Mouse (Mus musculus) hindbrain, embryonic 16.5 days (tissue): ENCODE data around the gene Ascc2. TPM values are rescaled to one million over a fixed set of nuclear protein-coding genes. Genes with fewer than 3 reads are reported as not detected.

Experiments used
- ATAC-seq: fragments of 200-750 bp; cut with Nextera tagmentation; 2 replicates; pipeline ENCODE4 v1.8.0; 2017; ENCODE audit warnings: moderate TSS enrichment, moderate library complexity
- H3K27ac ChIP-seq: fragments of 300-500 bp; sonication (generic); 2 replicates; pipeline ENCODE4 v1.5.1; 2014; ENCODE audit warnings: low read depth, mild to moderate bottlenecking, control low read depth, low read length, moderate library complexity
- H3K27me3 ChIP-seq: fragments of 300-500 bp; sonication (generic); replicated peaks from 2 replicates; pipeline ENCODE4 v1.6.1; 2014; ENCODE audit warnings: low read length; ENCODE audit not compliant: control insufficient read depth, insufficient read depth
- H3K36me3 ChIP-seq: fragments of 300-500 bp; sonication (generic); 2 replicates; pipeline ENCODE4 v1.6.1; 2014; ENCODE audit warnings: mild to moderate bottlenecking, low read length, moderate library complexity, mixed read lengths; ENCODE audit not compliant: control insufficient read depth, insufficient read depth
- H3K4me1 ChIP-seq: fragments of 300-500 bp; sonication (generic); 2 replicates; pipeline ENCODE4 v1.6.1; 2014; ENCODE audit warnings: low read depth, low read length; ENCODE audit not compliant: control insufficient read depth, insufficient read depth
- H3K4me2 ChIP-seq: fragments of 300-500 bp; sonication (generic); 2 replicates; pipeline ENCODE4 v1.6.1; 2014; ENCODE audit warnings: mild to moderate bottlenecking, low read length, control low read depth, moderate library complexity
- H3K4me3 ChIP-seq: fragments of 300-500 bp; sonication (generic); 2 replicates; pipeline ENCODE4 v1.5.1; 2014; ENCODE audit warnings: mild to moderate bottlenecking, low read length, control low read depth, moderate library complexity
- H3K9ac ChIP-seq: fragments of 300-500 bp; sonication (generic); 2 replicates; pipeline ENCODE4 v1.6.1; 2014; ENCODE audit warnings: low read depth, mild to moderate bottlenecking, control low read depth, low read length, moderate library complexity
- H3K9me3 ChIP-seq: fragments of 300-500 bp; sonication (generic); 2 replicates; pipeline ENCODE4 v1.6.1; 2014; ENCODE audit warnings: mild to moderate bottlenecking, low read length, moderate library complexity; ENCODE audit not compliant: control insufficient read depth
- WGBS: fragments of 180-500 bp; shearing (Covaris S2); extraction: QIAGEN DNeasy Blood & Tissue Kit; methylation state at CpG from one replicate; pipeline ENCODE4 v1.1.7; 2014; 5-methylcytosine and 5-hydroxymethylcytosine counted together
- polyA plus RNA-seq: library from polyadenylated mRNA; unstranded; fragments of >200 nt; fragmentation: Nextera tagmentation; extraction: Ambion mirVana; gene quantifications from 2 replicates; pipeline ENCODE4 v1.2.1, GENCODE M21; 2015

Ascc2 gene
- polyA plus RNA-seq, result 18.4 and 20.6 TPM in 2 replicates

DNA sequence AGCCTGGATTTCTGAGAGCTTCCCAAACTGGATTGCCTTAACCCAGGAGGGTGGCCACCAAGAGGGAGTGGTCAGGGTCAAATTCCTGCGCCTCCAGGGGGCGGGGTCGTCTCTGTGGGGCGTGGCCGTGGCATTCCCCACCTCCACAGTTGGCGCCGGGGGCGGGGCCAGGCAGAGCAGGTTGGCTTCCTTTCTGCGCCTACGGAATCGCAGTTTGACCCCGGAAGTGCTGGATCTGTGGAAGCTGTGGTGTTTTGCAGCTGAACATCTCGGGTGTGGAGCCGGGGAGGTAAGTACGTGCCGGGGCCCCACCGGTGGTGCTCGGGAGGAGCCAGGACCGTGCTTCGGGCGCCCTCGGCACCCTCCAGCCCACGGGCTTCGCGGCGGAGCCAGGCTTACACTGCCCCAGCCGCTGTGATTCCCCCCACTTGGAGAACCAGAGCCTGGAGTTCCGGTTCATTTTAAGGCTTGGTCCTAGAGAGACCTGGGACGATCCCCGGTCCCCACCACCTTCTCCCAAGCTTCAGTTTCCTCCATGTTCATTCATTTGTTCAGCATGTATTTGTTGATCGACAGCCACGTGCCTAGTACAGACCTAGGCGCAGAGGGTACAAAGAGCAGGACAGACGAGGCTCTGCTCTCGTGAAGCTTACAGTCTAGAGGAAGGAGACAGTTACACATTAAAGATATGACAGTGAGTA is at the start of gene Ascc2:
Gene Ascc2, plus strand, starts transcription at position 214 of the 701 bp plus-strand sequence.
- peak within 1 kb of the TSS; percentile 72 for H3K27ac ChIP-seq
- ATAC-seq, result peak; percentile 94

DNA sequence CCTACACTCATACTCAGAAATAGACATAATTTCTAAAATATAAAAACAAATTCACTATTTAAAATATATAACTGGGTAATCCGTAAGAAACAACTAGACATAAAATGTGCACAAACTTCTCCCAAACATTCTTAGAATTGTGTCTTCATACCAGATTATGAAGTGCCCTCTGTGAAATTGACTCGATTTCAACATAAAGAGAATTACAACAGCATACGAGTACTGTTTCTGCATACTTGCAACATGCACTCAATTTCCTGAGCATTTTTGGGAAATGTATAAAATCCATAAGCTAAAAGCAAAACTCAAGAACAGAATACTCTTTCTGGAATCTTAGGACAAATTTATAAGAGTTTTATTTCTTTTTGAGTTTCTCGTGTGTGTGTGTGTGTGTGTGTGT is 45.7 kb upstream of the Ascc2 start:
- no peaks in the 10 kb centered on the region for H3K27me3 ChIP-seq
- H3K4me3 ChIP-seq, result no peak overlapping the region
- H3K9me3 ChIP-seq, result no peaks in the 10 kb centered on the region
- ATAC-seq, result no peak
- H3K4me2 ChIP-seq, result no peak overlapping the region
- no peaks in the 10 kb centered on the region for H3K36me3 ChIP-seq
- no peak overlapping the region for H3K27ac ChIP-seq
- no peak overlapping the region for H3K9ac ChIP-seq
- peaks cover 15% of the 10 kb centered on the region for H3K4me1 ChIP-seq
- WGBS, result 85% methylated on average over 4 of the region's 4 CpGs

More for the DNA sequence above, at the start of gene Ascc2:
- peaks cover 5% of the 10 kb centered on the region; the same call in 1 of the 2 replicates for H3K36me3 ChIP-seq
- under 1% methylated on average over 33 of the region's 35 CpGs for WGBS
- peak within 1 kb of the TSS; percentile 76 for H3K4me2 ChIP-seq
- H3K27me3 ChIP-seq, result no peaks in the 10 kb centered on the region
- H3K4me3 ChIP-seq, result peak within 1 kb of the TSS; percentile 82
- peak within 1 kb of the TSS; percentile 82 for H3K9ac ChIP-seq
- no peaks in the 10 kb centered on the region for H3K9me3 ChIP-seq
- peaks cover 9% of the 10 kb centered on the region for H3K4me1 ChIP-seq

DNA sequence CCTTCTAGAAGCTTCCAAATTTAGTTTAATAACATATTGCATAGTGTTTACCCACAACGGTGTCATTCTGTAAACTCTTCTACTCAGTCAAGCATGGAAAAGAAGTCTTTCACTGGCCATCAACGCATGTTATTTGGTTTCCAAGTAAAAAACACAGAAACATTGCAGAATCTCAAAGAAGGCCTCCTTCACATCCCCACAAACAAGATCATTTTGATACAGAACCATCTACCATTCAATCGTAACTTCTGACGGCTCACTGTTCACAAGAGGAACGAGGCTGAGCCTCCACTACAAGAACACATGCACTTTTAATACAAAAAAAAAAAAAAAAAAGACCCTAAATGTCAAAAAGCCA is 44.1 kb upstream of the Ascc2 start:
- H3K27ac ChIP-seq, result no peak overlapping the region
- no peaks in the 10 kb centered on the region for H3K36me3 ChIP-seq
- H3K9ac ChIP-seq, result no peak overlapping the region
- H3K4me2 ChIP-seq, result peak overlapping the region; percentile 70
- no peaks in the 10 kb centered on the region for H3K9me3 ChIP-seq
- H3K4me3 ChIP-seq, result peak overlapping the region; percentile 88
- peaks cover 15% of the 10 kb centered on the region for H3K4me1 ChIP-seq
- H3K27me3 ChIP-seq, result no peaks in the 10 kb centered on the region
- no peak for ATAC-seq
- WGBS, result 20% methylated on average over 5 of the region's 5 CpGs

DNA sequence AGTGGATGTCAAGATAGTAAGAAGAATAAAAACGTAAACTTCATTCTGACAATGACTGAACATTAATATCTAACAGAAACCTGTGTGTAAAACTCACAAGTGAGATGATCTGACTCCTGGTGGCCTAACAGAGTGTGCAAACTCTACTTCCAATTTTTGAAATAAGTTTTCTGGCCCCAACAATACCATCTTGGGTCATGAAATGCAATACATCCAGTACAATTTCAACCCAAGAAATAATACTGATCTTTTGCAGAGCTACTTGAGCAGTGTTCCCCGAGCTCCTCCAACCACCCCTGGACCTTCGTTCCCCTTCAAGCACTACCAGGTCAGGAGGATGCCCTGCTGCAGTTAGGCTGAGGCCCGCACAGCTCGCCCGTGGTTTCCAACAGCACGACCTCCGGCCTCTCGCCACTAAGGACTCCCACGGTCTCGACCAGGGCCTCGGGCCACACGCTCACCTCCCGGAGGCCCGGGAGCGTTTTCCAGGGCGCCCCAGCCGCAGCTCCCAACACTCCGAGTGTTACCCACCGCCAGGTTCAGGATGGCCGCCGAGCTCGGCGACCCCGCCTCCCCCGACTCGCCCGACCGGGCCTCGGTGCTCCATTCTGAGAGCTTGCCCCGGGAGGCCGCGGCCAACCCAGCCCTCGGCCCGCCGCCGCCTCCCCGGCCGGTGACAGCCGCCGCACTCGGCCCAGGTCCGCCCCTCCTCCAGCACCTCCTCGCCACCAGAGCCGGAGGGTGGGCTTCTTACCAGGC is 43.5 kb upstream of the Ascc2 start:
- 2% methylated on average over 31 of the region's 45 CpGs for WGBS
- Histone ChIP-seq H3K4me2 (peak overlapping the region; percentile 70), H3K4me1 (peaks cover 15% of the 10 kb centered on the region), H3K4me3 (peak overlapping the region; percentile 88), H3K9me3 (no peaks in the 10 kb centered on the region), H3K27ac (peak overlapping the region; percentile 97), H3K36me3 (no peaks in the 10 kb centered on the region), H3K9ac (peak overlapping the region; percentile 99), H3K27me3 (no peaks in the 10 kb centered on the region)
- peak; percentile 91 for ATAC-seq

DNA sequence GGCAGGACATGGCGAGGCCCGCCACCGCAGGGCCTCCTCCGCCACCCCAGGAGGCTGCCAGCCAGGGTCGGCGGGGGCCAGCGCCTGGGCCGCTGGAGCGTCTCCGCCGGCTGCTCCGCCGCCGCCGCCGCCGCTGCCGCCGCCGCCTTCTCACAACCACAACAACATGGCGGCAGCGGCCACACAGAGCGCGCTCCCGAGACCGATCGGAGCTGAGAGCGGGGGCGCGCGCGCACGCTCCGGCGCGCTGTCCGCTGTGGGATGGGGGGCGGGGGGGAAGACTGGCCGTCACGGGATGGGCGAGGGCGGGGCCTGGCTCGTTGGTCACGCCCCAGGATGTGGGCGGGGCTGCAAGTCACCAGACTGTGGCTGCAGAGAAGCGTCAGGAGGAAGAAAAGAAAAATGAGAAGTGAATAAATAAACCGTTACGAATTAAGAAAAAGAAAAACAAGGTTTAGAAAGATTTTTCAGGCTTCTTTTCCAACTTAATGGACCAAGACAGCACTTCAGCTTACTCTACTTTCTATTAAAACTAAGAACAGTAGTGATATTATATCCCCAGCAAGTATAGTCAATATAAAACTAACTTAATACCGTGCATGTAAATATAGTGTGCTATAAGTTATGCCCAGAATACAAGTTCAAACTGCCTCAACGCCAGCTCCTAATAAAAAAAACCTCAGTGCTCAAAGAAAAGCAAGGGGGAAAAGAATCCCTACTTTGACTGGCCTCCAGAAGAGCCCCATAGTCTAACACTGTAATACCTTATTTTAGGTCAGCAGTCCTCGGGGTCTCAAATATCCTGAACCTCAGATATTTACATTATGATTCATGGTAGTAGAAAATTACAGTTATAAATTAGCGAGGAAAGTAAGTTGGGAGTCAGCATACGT is 42.7 kb upstream of the Ascc2 start, which contains the start of gene Mtmr3:
Gene Mtmr3, minus strand, starts transcription at position 256 of the 893 bp plus-strand sequence.
- Histone ChIP-seq H3K4me1 (peaks cover 15% of the 10 kb centered on the region), H3K4me3 (peak within 1 kb of the TSS; percentile 88), H3K36me3 (no peaks in the 10 kb centered on the region), H3K4me2 (peak within 1 kb of the TSS; percentile 70), H3K27ac (peak within 1 kb of the TSS; percentile 97), H3K27me3 (no peaks in the 10 kb centered on the region), H3K9ac (peak within 1 kb of the TSS; percentile 99), H3K9me3 (no peaks in the 10 kb centered on the region)
- WGBS, result 5% methylated on average over 53 of the region's 53 CpGs
- ATAC-seq, result peak; percentile 94

DNA sequence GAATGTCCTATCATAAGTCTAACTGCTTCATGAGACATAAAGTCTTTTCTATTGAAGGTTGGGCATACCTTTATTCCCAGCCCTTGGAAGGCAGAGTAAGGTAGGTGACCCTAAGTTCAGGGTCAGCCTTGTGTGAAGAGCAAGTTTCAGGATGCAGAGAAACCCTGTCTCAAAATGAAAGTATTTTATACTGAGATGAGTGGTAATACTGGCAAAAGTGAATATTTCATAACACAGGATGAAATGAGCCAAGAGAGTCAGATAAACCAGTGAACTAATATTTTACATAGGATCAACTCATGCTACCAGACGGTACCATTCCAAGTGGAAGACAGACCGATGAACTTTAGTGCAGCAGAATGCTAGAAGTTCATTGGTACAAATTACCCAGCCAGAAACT is 39.1 kb upstream of the Ascc2 start:
- Histone ChIP-seq H3K9ac (no peak overlapping the region), H3K4me3 (no peak overlapping the region), H3K4me2 (no peak overlapping the region), H3K9me3 (no peaks in the 10 kb centered on the region), H3K27ac (no peak overlapping the region), H3K27me3 (no peaks in the 10 kb centered on the region), H3K4me1 (peaks cover 6% of the 10 kb centered on the region), H3K36me3 (no peaks in the 10 kb centered on the region)
- WGBS, result 97% methylated on average over 2 of the region's 2 CpGs
- no peak for ATAC-seq

DNA sequence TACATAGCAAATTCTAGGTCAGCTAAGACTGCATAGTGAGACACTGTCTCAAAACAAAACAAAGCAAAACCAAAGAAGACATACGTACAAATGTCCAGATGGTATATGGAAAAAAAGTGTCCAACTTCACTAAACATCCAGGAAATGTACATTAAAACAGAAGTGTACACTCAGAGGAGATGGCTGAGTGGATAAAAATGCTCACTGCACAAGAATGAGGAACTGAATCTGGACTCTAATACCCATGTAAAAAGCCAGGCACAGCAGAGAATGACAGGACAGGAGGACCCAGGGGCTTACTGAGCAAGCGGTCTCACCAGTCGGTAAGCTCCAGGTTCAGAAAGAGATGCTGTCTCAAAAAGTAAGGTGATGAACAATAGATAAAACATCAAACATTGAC is 37.6 kb upstream of the Ascc2 start:
- no peaks in the 10 kb centered on the region for H3K9me3 ChIP-seq
- peaks cover 5% of the 10 kb centered on the region for H3K4me1 ChIP-seq
- H3K27ac ChIP-seq, result no peak overlapping the region
- no peak overlapping the region for H3K9ac ChIP-seq
- no peak overlapping the region for H3K4me2 ChIP-seq
- H3K36me3 ChIP-seq, result no peaks in the 10 kb centered on the region
- WGBS, result 89% methylated on average over 3 of the region's 3 CpGs
- no peak overlapping the region for H3K4me3 ChIP-seq
- H3K27me3 ChIP-seq, result no peaks in the 10 kb centered on the region
- ATAC-seq, result no peak

DNA sequence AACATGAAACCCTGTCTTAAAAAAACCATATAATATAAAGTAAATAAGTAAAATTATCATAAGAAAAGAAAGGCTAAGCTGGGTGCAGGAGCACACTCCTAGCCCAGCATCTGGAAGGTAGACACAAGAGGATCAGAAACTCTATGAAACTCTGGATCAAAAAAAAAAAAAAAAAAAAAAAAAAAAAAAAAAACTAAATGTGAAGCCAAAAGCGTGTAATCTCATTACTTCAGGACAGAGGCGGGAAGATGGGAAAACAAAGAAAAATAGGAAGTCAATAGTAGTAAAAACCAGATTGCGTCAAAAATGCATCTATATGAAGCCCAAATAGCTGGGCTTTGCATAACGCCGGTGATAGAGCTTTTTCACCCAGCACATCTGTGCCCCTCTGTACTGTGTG is 35.7 kb upstream of the Ascc2 start:
- 75% methylated on average over 5 of the region's 5 CpGs for WGBS
- no peak overlapping the region for H3K4me2 ChIP-seq
- H3K4me3 ChIP-seq, result no peak overlapping the region
- H3K27ac ChIP-seq, result no peak overlapping the region
- no peaks in the 10 kb centered on the region for H3K36me3 ChIP-seq
- no peaks in the 10 kb centered on the region for H3K27me3 ChIP-seq
- peaks cover 5% of the 10 kb centered on the region for H3K4me1 ChIP-seq
- H3K9me3 ChIP-seq, result no peaks in the 10 kb centered on the region
- ATAC-seq, result no peak
- H3K9ac ChIP-seq, result no peak overlapping the region
